Mouse (Mus musculus) 3T3-L1 (cell line): ENCODE measurements around the gene Emc4.

Source experiments
- DNase-seq: peaks from one replicate; pipeline ENCODE4 v3.0.0-alpha.2; 2015; ENCODE audit warnings: low read depth, low spot score

Gene Emc4

GRCm38 (mm10) chr2:112339736-112340135 lies 28.1 kb downstream of the Emc4 start:
- DNase-seq: peak; percentile 29

GRCm38 (mm10) chr2:112337211-112337610 lies 30.6 kb downstream of the Emc4 start:
- peak; percentile 20 for DNase-seq

- no peak for DNase-seq
Observed at GRCm38 (mm10) chr2:112332051-112332898, 35.6 kb downstream of the Emc4 start.

- no peak for DNase-seq
Observed at GRCm38 (mm10) chr2:112328069-112328777, 39.6 kb downstream of the Emc4 start.

- peak; percentile 73 for DNase-seq
Observed at GRCm38 (mm10) chr2:112318905-112319304, 48.9 kb downstream of the Emc4 start.

- DNase-seq: no peak
Observed at GRCm38 (mm10) chr2:112318227-112318626, 49.6 kb downstream of the Emc4 start.

GRCm38 (mm10) chr2:112315638-112316037 lies 52.2 kb downstream of the Emc4 start:
- no peak for DNase-seq
